Mouse (Mus musculus): ENCODE measurements around the gene Ipcef1.
A peak's percentile ranks its signal among the peaks of the same experiment; 100 is the strongest.
"Not testable (repeated sequence)": the region's sequence is repeated elsewhere in the genome, so short reads cannot be mapped to it uniquely, and the experiment has no call there.

Gene Ipcef1

DNA sequence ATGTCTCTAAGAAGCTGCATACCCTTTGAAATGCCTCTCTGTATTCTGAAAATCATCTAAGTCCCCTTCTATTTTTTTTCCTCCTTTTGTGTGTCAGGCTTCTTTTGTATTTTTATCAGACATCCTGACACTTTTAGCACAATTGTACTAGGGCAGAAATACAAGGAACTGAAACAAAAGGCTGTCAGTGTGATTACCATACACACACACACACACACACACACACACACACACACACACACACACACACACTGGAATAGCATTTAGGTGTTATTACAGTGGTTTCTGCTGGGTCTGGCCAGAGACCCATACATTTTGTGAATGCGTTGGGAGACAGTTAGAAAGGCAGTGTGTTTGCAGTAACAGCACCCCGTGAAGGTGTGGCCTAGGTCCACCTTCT, 18.8 kb downstream of the Ipcef1 start:
- DNase-seq, result no peak

DNA sequence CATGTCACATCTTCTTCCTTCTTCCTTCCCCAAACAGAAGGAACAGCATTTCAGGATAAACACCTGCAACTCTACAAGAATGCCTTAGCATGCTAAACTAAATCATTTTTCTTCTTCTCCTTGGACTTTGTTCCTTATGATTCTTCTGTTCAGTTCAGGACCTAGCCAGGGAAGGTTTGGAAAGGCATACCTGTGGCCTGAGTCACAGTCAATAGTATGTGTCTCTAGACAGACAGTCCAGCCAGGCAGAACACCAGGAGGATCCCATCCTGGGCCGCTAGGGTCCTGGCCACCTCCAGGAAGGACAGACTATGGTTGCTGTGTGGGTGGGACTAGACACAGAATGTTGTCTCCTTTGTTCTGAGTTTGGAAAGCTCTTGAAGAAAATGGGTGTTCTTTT, 27.2 kb downstream of the Ipcef1 start:
- DNase-seq, result no peak

DNA sequence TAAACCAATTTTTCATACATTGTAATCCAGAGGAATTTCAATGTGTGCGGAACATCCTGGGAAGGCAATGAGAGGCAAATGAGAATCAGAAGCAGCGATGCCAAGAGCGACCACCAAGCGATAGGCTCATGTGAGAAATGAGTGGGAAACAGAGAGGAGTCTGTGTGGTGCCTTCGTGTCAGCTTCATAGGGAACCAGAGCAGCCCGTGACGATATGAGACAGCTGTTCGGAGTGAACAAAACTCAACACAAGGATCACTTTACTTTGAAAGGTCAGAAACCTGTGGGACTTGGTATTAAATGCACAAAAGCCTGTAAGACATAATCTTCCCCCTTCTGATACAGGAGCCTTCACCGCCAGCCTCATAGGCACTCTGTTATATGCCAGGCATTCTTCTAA, 31.7 kb downstream of the Ipcef1 start:
- DNase-seq, result no peak

DNA sequence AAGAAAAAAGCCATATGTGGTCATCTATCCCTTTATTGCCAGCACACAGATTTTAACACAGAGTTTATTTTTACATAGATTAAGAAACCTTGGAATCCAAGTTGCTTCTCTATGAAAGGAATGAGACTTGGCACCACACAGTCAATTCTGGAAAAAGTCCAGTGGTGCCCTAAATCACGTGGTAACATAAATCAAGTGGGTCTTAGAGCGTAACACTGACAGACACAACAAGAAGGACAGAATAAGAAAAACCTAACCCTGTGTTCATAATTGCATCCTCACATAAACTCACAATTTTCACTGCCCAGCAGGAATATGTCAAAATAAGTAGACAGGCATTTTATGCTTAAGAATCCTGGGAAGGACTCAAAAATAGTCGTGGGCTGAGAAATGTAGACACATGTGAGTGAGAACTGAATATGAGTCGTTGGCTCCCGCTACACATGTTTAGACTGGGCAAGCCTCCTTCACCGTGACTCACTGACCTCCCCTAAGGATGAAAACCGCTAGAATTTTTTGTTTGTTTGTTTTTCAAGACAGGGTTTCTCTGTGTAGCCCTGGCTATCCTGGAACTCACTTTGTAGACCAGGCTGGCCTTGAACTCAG, 32.4 kb downstream of the Ipcef1 start:
- DNase-seq, result peak; percentile 54 to 69

DNA sequence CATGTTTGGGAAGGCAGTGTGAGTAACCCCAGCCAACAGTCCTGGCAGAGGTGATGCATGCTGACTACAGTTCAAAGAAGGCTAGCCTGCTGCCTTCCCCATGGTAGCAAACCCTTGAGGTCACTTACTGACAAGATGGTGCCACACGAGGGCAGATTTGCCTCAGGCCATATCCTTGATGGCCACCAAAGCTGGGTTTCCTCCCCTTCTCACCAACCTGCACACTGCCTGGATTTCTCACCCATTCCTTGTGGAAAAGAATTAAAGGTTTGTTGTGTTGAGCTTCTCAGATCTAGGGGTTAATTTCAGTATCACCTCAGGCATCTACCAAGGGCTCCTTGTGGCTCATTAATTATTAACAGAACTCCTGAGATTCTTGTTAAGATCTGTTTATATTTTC, 37.1 kb downstream of the Ipcef1 start:
- DNase-seq, result peak; percentile 21 to 50

DNA sequence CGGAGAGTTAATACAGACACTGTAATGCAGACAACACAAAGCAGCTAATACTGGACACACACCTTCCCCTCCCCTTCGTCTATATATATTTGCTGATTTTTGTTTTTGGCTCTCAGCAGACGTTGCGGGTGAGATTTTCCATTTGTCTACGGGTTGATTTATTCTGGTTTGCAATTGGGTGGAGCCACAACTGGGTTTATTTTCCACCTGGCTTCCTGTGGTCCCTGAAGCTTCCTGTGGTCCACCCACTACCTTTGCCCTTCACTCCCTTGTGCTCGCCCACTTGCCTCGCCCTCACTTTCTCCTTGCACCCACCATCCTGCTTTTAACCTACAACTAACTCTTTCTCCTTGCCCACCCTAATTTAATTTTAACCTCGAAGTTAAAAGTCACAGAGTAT, 41.7 kb downstream of the Ipcef1 start:
- no peak for DNase-seq

DNA sequence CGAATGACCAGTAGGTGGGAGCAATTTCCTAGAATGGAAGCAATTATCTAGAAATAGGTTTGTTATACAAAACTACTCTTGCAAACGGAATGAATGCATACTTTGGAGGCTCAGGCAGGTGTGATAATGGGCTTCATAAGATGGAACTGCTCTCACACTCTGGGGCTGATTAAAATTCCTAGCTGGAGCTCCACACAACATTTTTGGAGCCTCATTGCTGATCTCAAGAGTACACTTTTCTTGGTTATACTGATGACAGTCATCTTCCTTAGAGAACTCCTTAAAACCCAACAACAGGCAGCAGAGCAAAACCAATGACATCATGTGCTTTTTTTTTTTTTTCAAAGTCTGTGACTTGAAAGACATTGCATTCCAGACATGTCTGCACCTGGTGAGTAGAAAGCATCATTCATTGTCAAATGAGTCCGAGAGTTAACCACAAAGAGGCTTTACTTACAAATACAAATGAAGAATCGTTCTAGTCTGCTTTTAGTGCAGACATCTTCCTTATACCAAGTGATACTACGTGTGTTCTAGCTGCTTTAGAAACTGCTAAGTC, 47.2 kb downstream of the Ipcef1 start:
- no peak for DNase-seq

DNA sequence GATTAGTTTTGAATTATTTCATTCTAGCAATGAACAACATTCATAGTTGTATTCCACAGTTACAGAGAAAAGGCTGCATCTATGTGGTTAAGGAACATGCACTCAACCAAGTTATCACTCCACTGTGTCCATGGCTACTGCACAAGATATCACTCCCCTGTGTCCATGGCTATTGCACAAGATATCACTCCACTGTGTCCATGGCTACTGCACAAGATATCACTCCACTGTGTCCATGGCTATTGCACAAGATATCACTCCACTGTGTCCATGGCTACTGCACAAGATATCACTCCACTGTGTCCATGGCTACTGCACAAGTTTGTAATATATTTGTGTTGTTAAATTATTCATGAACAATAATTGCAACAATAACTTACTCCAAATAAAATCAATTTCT, 48.4 kb downstream of the Ipcef1 start:
- not testable (repeated sequence) for DNase-seq

DNA sequence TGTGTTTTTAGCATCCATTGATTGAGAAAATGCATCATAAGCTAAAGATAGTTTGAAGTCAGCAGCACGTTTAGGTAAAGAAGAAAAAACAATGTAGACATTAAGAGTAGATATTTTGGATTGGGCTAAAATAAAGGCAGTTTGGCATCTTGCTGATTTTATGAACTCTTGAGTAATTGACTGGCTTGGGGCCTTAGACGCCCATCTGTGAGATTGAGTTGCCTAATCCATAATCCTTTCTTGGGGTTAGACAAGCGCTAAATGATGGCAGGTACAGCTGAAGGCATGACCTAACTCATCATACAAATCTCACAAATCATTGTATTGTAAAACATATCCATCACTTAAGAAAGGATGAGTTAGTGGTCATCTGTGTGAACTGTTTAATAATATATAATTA, 52.9 kb downstream of the Ipcef1 start:
- DNase-seq, result no peak

DNA sequence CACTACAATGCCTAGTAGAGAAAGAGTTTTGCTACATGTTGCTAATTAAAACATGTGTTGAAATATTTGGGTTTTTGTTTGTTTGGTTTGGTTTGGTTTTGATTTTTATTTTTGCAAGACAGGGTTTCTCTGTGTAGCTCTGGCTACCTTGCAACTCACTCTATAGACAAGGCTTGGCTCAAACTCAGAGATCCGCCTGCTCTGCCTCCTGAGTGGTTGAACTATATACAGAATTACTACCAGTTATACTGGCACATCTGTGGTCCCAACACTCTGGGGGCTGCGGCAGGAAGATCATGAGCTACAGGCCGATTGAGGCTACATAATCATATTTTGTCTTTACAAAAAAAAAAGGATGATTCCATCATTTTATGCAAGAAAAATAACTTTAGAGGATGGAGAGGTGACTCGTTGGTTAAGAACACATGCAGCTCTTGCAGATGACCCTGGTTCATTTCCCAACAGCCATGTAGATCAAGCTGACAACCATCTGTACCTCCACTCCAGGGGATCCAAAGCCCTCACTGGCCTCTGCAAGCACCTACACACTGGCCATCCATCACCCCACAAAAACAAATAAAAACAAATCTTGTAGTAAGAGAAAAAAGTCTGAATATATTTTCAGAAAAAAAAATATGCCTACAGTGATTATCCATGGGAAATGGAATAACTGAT, 53.6 kb downstream of the Ipcef1 start:
- DNase-seq, result no peak

DNA sequence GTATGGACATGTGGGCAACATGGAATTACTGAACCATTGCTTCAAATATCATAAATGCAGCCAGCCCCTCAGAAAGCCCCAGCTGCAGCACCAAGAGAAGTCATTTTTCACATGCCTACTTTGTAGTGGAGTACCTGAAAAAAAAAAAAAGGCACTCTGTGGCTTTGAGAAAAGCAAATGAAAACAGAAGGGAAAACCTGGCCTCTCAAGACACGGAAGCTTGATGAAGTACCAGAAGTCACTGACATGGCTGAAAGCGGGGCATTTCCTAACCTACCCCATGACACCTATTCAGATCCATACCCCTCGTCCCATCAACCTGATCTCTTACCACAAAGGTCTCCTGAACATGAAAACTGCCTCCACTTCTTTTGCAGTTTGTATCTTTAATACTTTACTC, 55.4 kb downstream of the Ipcef1 start:
- DNase-seq, result no peak

DNA sequence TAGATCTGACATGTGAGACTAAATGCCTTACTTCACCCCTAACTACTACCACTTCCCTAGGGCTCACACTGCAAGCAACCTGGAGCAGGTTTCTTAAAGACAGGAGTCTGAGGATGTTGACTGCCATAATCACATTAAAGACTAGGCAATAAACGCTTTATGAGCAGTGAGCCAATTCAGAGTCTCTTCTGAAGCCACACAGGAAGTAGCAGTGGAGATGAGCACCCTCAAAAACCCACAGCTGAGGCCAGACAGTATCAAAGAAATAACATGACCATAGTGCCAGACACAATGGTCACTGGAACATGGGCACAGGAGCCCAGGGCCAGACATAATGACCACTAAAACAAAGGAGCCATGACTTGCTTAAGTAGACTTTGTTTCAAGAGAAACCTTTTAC, 63.7 kb downstream of the Ipcef1 start:
- no peak for DNase-seq

DNA sequence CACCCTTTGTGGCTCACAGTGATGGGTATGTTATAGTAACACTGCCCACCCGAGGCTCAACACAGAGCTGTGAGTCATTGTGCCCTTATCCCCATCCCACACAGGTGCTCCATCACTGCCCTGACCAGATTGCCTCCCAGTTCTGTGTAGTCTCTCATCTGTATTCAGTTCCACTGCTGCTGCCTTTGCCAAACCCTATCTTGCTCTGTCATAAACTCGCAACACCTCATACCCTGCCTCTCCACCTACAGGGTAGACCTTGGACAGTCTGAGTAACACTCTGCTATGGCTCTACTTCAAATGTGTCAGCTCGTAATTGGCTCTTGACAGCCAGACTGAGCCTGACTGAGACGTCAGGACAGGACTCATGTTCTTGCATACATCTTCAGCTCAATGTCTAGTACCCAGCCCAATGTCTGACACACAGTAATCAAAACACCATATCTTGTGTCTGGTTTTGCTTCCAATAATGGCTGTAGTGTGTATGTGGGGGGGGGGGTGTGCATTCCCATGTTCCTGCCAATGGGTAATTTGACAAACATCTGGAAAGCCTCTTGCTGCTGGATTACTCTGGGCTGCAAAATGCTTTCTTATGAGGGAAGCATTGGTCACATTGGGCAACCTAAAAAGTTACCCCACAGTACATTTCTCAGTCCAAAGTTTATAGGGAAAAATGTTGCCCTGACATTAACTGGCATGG, 64.7 kb downstream of the Ipcef1 start:
- DNase-seq, result no peak

DNA sequence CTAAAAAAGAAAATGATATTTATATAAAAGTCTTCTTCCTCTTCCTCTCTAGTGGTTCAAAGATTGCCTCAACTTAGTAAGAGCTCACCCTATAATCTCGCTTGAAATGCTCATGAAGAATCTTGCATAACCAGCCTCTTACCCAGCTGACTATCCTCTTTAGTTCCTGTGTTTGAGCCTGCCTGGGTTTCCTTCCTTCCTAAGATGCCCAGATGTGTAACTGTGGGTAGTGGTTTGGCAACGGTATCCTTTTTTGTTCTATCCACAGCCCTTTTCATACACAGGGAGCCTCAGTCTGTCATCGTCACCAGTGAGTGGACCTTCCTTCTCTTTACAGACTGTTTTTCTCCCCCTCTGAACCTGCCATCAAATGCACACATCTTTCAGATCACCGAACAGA, 66.0 kb downstream of the Ipcef1 start:
- DNase-seq, result no peak

DNA sequence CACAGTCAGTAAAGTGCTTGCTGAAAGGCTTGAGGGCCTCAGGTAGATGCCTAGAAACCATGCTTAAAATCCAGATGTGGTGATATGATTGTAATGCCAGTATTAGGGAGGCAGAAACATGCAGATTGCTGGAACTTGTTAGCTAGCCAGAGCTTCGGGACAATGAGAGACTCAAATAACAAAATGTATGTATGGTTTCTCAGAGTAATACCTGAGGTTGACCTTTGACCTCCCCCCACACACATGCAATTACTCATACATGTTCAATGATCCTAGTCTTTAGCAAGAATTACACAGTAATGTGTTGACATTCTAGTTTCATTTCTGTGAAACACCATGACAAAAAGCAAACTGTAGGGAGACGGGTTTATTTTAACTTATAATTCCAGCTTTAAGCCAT, 68.8 kb downstream of the Ipcef1 start:
- no peak for DNase-seq

DNA sequence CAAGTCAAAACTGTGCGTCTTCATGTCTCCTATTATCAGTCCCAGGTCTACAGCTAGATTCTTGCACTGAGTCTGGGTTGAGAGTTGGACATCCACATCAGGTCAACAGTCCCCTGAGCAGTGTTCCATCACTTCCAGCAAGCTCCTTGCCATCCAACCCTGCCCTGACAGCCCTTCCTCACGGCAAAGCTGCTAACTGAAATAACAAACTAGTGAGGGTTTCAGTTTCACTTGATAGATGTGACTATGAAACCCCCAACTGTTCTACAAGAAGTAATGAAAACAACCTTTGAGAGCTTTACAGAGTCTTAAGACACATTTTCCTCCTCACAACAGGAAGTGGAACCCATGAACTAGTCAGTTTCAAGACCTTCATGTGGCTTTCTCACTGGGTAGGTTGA, 69.5 kb downstream of the Ipcef1 start:
- no peak for DNase-seq

DNA sequence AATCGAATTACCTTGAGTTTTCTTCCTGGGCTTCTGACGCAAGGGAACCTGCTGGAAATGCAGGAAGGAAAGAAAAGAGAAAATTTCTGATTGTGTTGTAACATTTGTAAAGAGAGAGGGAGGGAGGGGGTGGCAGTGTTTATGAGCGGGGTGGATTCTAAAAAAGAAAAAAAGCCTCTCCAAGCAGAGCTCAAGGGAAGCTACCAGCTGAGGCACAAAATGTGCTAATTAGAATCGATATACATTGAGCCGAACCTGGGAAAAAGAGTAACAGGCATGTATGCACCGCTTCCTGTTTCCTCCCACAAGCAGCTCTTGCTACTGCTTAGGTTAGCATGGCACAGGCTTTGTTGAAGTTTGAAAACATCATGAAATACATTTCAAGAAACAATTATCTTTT, 72.0 kb downstream of the Ipcef1 start:
- DNase-seq, result no peak

DNA sequence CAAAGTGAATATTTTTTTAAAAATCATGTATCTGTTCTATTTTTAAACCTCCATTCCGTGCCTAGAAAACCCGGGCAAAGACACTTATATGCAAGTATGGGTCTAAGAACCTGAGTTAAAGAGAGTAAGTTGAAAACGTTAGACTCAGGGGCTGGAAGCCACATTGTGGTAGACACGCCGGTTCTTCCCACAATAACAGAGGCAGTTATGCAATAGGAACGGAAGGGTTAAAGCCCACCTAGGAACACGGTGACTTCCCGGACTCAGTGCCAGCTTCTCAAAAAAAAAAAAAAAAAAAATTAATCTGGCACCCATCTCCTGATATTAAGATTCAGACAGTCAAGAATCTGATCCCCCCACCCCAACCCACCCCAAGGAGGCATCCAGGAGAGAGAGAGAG, 72.5 kb downstream of the Ipcef1 start:
- no peak for DNase-seq

DNA sequence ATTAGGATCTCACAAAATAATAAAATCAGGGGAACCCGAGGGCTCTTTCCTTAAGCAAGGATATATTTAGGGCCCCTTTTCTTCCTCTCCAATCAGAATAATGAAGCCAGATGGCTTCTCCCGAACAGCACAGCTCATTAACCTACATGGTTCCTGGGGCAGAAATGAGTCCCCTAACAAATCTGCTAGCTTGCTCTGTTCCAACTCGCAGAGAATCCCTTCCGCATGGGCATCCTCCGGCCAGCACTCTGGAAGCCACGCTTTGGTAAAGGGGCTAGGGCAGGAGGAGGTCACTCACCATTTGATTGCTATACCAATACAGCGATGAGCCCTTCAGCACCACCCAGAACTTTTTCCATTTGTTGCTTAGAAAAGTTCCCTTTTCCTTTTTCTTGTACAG, 73.1 kb downstream of the Ipcef1 start:
- no peak for DNase-seq

DNA sequence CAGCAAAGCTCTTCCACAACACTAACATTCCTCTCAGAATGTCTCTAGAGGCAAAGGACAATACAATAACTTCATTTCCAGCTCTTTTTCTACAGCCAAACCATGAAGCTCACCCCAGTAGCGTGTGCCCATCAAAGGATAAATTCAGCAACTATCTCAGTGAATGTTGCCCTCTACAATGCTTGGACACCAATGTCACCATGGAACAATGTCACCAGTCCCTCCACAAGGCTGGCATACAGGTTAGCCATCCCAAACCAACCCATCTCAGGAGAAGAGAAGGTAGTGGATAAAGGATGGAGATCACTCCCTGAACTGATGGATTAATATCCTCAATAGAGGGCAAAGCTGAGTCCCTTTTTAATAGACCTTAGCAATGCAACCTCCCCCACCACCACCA, 73.5 kb downstream of the Ipcef1 start:
- no peak for DNase-seq

DNA sequence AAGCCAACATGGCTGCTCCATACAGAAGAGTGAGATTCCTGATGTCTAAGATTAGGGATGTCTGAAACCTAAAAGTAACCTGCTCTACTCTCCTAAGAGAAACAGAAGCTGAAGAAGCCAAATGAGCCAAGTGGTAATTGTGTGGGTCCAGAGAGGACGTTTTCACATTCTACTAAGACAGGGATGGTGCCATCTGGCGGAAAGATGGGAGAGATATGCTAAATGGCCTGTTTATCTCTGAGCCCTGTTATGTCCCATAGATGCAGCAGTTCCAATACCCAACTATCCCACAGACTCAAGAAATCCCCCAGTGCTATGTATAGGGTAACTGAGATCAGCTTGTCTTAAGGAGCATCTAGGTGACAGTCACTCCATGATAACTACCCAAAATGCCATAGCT, 74.4 kb downstream of the Ipcef1 start:
- no peak for DNase-seq

DNA sequence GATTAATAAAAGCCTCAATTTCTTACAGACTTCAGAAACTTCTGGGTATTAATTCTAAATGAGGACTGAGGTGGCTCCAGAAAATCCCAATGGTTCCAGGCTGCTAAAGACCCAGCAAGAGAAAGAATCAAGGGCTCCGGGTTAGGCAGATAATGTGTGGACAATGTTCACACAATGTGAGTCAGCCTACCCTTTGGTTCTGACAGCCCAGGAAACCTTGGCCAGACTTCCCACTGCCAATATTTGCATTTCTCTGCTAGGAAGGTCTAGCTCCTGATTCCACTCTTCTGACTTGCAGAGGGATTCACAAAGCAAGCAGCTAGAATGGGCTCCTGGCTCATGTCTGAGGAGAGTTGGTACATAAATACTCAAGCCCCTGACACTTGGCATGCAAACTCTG, 83.9 kb downstream of the Ipcef1 start:
- DNase-seq, result no peak

DNA sequence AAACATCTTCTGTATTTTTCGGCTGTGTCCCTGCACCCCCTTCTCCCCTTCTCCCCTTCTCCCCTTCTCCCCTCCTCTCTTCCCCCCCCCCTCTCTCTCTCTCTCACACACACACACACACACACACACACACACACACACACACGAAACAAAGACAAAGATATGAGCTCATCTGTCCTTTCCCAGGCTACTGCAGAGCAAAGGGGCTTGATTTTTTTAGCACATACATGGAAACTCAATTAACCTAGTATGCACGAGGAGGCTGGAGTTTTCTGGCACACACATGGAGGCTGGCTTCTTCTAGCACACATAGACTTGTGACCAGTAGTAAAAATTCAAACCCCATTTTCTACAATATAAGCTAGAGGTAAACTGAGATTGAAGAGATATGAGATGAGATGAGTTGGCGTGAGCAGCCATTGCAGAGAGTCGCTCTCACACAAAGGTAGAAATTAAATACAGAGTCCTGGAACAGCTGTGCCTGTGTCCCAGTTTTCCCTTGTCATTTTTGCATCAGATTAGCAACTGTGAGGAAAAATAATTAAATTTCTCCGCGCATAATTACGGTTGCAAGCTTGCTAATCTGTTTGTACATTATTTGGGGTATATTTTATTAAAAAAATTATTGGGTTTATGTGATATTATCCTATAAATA, 84.6 kb downstream of the Ipcef1 start:
- DNase-seq, result no peak

DNA sequence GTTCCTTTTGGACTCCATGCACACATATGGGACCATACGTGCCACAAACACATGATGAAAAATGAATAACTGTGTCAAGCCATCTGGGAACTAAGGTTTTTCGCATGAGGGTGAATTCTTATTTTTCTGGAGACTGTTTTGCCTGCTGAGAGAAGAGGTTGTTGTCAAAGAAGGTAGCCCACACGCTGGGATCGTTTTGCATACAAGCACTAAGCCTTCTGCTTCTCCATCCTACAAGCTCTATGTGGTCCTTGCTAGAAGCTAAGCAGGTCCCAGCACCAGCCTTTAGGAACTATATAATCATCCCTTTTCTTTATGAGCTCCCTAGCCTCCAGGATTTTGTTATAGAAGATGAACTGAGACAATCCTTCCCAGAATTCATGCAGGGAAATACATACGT, 93.5 kb downstream of the Ipcef1 start:
- DNase-seq, result no peak
